Mouse (Mus musculus): ENCODE results near the gene Trafd1. TPM values are rescaled to one million over a fixed set of nuclear protein-coding genes. Genes with fewer than 3 reads are reported as not detected.
A peak's percentile ranks its signal among the peaks of the same experiment; 100 is the strongest.

Gene Trafd1
- polyA plus RNA-seq, 1 experiment = 48.6 TPM

GRCm38 (mm10) chr5:121340965-121341473 is 44.4 kb downstream of the Trafd1 start:
- 52% methylated on average over 7 of the region's 7 CpGs for WGBS
- DNase-seq = no peak
- H3K27ac ChIP-seq (ENCODE audit: insufficient read depth, low read depth, low read length) = no peak overlapping the region

GRCm38 (mm10) chr5:121339507-121340230 is 45.8 kb downstream of the Trafd1 start:
- TF ChIP-seq POLR2A (IDR thresholded peaks at IDR 0.05; ENCODE audit: low read depth, low read length) = no peak
- no peak for TF ChIP-seq CTCF (conservative IDR thresholded peaks at IDR 0.05; ENCODE audit: insufficient read depth, insufficient read length, low read depth, low read length)
- no peak for DNase-seq
- 78% methylated on average over 7 of the region's 7 CpGs for WGBS
- no peaks in the 10 kb centered on the region for H3K27me3 ChIP-seq (replicated peaks; ENCODE audit: control insufficient read depth, insufficient read depth, low read length)
- no peak overlapping the region for H3K27ac ChIP-seq (ENCODE audit: insufficient read depth, low read depth, low read length)
- peaks cover 4% of the 10 kb centered on the region for H3K36me3 ChIP-seq (ENCODE audit: control insufficient read depth, insufficient read depth, low read length)
- H3K4me1 ChIP-seq (ENCODE audit: control insufficient read depth, insufficient read depth, low read length) = peaks cover 8% of the 10 kb centered on the region; the same call in 1 of the 2 replicates
- H3K4me3 ChIP-seq (ENCODE audit: insufficient read depth, low read depth, low read length) = no peak overlapping the region

More at GRCm38 (mm10) chr5:121340965-121341473, 44.4 kb downstream of the Trafd1 start:
- H3K4me1 ChIP-seq (ENCODE audit: control insufficient read depth, insufficient read depth, low read length) = peaks cover 8% of the 10 kb centered on the region; the same call in 1 of the 2 replicates
- H3K27me3 ChIP-seq (replicated peaks; ENCODE audit: control insufficient read depth, insufficient read depth, low read length) = no peaks in the 10 kb centered on the region
- H3K4me3 ChIP-seq (ENCODE audit: insufficient read depth, low read depth, low read length) = no peak overlapping the region
- TF ChIP-seq POLR2A (IDR thresholded peaks at IDR 0.05; ENCODE audit: low read depth, low read length) (no peak), CTCF (conservative IDR thresholded peaks at IDR 0.05; ENCODE audit: insufficient read depth, insufficient read length, low read depth, low read length) (no peak)
- peaks cover 7% of the 10 kb centered on the region for H3K36me3 ChIP-seq (ENCODE audit: control insufficient read depth, insufficient read depth, low read length)

GRCm38 (mm10) chr5:121336776-121337175 is 48.7 kb downstream of the Trafd1 start:
- WGBS = 62% methylated on average over 6 of the region's 6 CpGs
- H3K27ac ChIP-seq (ENCODE audit: insufficient read depth, low read depth, low read length) = peak overlapping the region; percentile 18
- no peaks in the 10 kb centered on the region for H3K27me3 ChIP-seq (replicated peaks; ENCODE audit: control insufficient read depth, insufficient read depth, low read length)
- TF ChIP-seq POLR2A (IDR thresholded peaks at IDR 0.05; ENCODE audit: low read depth, low read length) (no peak), CTCF (conservative IDR thresholded peaks at IDR 0.05; ENCODE audit: insufficient read depth, insufficient read length, low read depth, low read length) (no peak)
- peak; percentile 66 for DNase-seq
- no peak overlapping the region for H3K4me3 ChIP-seq (ENCODE audit: insufficient read depth, low read depth, low read length)
- H3K4me1 ChIP-seq (ENCODE audit: control insufficient read depth, insufficient read depth, low read length) = peaks cover 8% of the 10 kb centered on the region; the same call in 1 of the 2 replicates
- H3K36me3 ChIP-seq (ENCODE audit: control insufficient read depth, insufficient read depth, low read length) = peaks cover 2% of the 10 kb centered on the region; the same call in 1 of the 2 replicates

GRCm38 (mm10) chr5:121336009-121336408 is 49.4 kb downstream of the Trafd1 start:
- TF ChIP-seq CTCF (conservative IDR thresholded peaks at IDR 0.05; ENCODE audit: insufficient read depth, insufficient read length, low read depth, low read length) = no peak
- no peak for TF ChIP-seq POLR2A (IDR thresholded peaks at IDR 0.05; ENCODE audit: low read depth, low read length)
- Histone ChIP-seq H3K36me3 (ENCODE audit: control insufficient read depth, insufficient read depth, low read length) (peaks cover 3% of the 10 kb centered on the region; the same call in 1 of the 2 replicates), H3K27ac (ENCODE audit: insufficient read depth, low read depth, low read length) (no peak overlapping the region), H3K4me1 (ENCODE audit: control insufficient read depth, insufficient read depth, low read length) (peaks cover 8% of the 10 kb centered on the region; the same call in 1 of the 2 replicates), H3K4me3 (ENCODE audit: insufficient read depth, low read depth, low read length) (no peak overlapping the region), H3K27me3 (replicated peaks; ENCODE audit: control insufficient read depth, insufficient read depth, low read length) (no peaks in the 10 kb centered on the region)
- WGBS = 27% methylated on average over 3 of the region's 3 CpGs
- DNase-seq = peak; percentile 59

- peaks cover 3% of the 10 kb centered on the region; the same call in 1 of the 2 replicates for H3K36me3 ChIP-seq (ENCODE audit: control insufficient read depth, insufficient read depth, low read length)
- WGBS = 84% methylated on average over 4 of the region's 4 CpGs
- H3K4me1 ChIP-seq (ENCODE audit: control insufficient read depth, insufficient read depth, low read length) = peaks cover 10% of the 10 kb centered on the region; the same call in 1 of the 2 replicates
Measured at GRCm38 (mm10) chr5:121335426-121335825, 50.0 kb downstream of the Trafd1 start.

GRCm38 (mm10) chr5:121334454-121334853 is 51.0 kb downstream of the Trafd1 start:
- Histone ChIP-seq H3K4me3 (ENCODE audit: insufficient read depth, low read depth, low read length) (no peak overlapping the region), H3K27ac (ENCODE audit: insufficient read depth, low read depth, low read length) (no peak overlapping the region), H3K36me3 (ENCODE audit: control insufficient read depth, insufficient read depth, low read length) (peaks cover 2% of the 10 kb centered on the region; the same call in 1 of the 2 replicates), H3K4me1 (ENCODE audit: control insufficient read depth, insufficient read depth, low read length) (peaks cover 10% of the 10 kb centered on the region; the same call in 1 of the 2 replicates), H3K27me3 (replicated peaks; ENCODE audit: control insufficient read depth, insufficient read depth, low read length) (no peaks in the 10 kb centered on the region)
- WGBS = 64% methylated on average over 5 of the region's 5 CpGs
- TF ChIP-seq CTCF (conservative IDR thresholded peaks at IDR 0.05; ENCODE audit: insufficient read depth, insufficient read length, low read depth, low read length) (no peak), POLR2A (IDR thresholded peaks at IDR 0.05; ENCODE audit: low read depth, low read length) (no peak)
- no peak for DNase-seq

More at GRCm38 (mm10) chr5:121335426-121335825, 50.0 kb downstream of the Trafd1 start:
- no peak overlapping the region for H3K4me3 ChIP-seq (ENCODE audit: insufficient read depth, low read depth, low read length)
- H3K27ac ChIP-seq (ENCODE audit: insufficient read depth, low read depth, low read length) = no peak overlapping the region
- DNase-seq = no peak
- TF ChIP-seq POLR2A (IDR thresholded peaks at IDR 0.05; ENCODE audit: low read depth, low read length) (no peak), CTCF (conservative IDR thresholded peaks at IDR 0.05; ENCODE audit: insufficient read depth, insufficient read length, low read depth, low read length) (no peak)
- no peaks in the 10 kb centered on the region for H3K27me3 ChIP-seq (replicated peaks; ENCODE audit: control insufficient read depth, insufficient read depth, low read length)

GRCm38 (mm10) chr5:121333976-121334375 is 51.5 kb downstream of the Trafd1 start:
- Histone ChIP-seq H3K27ac (ENCODE audit: insufficient read depth, low read depth, low read length) (no peak overlapping the region; the same call in 1 of the 2 replicates), H3K27me3 (replicated peaks; ENCODE audit: control insufficient read depth, insufficient read depth, low read length) (no peaks in the 10 kb centered on the region), H3K4me3 (ENCODE audit: insufficient read depth, low read depth, low read length) (no peak overlapping the region), H3K4me1 (ENCODE audit: control insufficient read depth, insufficient read depth, low read length) (peaks cover 10% of the 10 kb centered on the region; the same call in 1 of the 2 replicates), H3K36me3 (ENCODE audit: control insufficient read depth, insufficient read depth, low read length) (peaks cover 2% of the 10 kb centered on the region; the same call in 1 of the 2 replicates)
- TF ChIP-seq POLR2A (IDR thresholded peaks at IDR 0.05; ENCODE audit: low read depth, low read length) (no peak), CTCF (conservative IDR thresholded peaks at IDR 0.05; ENCODE audit: insufficient read depth, insufficient read length, low read depth, low read length) (no peak)
- peak; percentile 68 for DNase-seq
- 72% methylated on average over 9 of the region's 9 CpGs for WGBS
